Mouse (Mus musculus) forebrain, embryonic 12.5 days (tissue): Measurements from ENCODE around the gene Nrxn3. TPM values are rescaled to one million over a fixed set of nuclear protein-coding genes. Genes with fewer than 3 reads are reported as not detected.

Experiments used
- ATAC-seq: fragments of 200-750 bp; cut with Nextera tagmentation; 2 replicates; pipeline ENCODE4 v1.8.0; 2017; ENCODE audit warnings: moderate TSS enrichment; ENCODE audit not compliant: low FRiP score
- H3K27ac ChIP-seq: fragments of 300-500 bp; sonication (generic); 2 replicates; pipeline ENCODE4 v1.5.1; 2016; ENCODE audit warnings: mild to moderate bottlenecking
- H3K27me3 ChIP-seq: fragments of 300-500 bp; sonication (generic); 2 replicates; pipeline ENCODE4 v1.6.1; 2016; ENCODE audit warnings: mild to moderate bottlenecking
- H3K36me3 ChIP-seq: fragments of 300-500 bp; sonication (generic); replicated peaks from 2 replicates; pipeline ENCODE4 v1.6.1; 2016; ENCODE audit warnings: mild to moderate bottlenecking
- H3K4me1 ChIP-seq: fragments of 300-500 bp; sonication (generic); 2 replicates; pipeline ENCODE4 v1.6.1; 2016
- H3K4me2 ChIP-seq: fragments of 300-500 bp; sonication (generic); 2 replicates; pipeline ENCODE4 v1.6.1; 2016; ENCODE audit warnings: mild to moderate bottlenecking, moderate library complexity
- H3K4me3 ChIP-seq: fragments of 300-500 bp; sonication (generic); replicated peaks from 2 replicates; pipeline ENCODE4 v1.5.1; 2016; ENCODE audit warnings: mild to moderate bottlenecking
- H3K9ac ChIP-seq: fragments of 300-500 bp; sonication (generic); 2 replicates; pipeline ENCODE4 v1.6.1; 2016; ENCODE audit warnings: mild to moderate bottlenecking
- H3K9me3 ChIP-seq: fragments of 300-500 bp; sonication (generic); 2 replicates; pipeline ENCODE4 v1.6.1; 2016
- WGBS: fragments of 180-500 bp; shearing (Covaris S2); methylation state at CpG from one replicate; pipeline ENCODE4 v1.1.7; 2016; 5-methylcytosine and 5-hydroxymethylcytosine counted together
- polyA plus RNA-seq: library from polyadenylated mRNA; unstranded; fragments of >200 nt; fragmentation: Nextera tagmentation; extraction: Ambion mirVana; gene quantifications from 2 replicates; pipeline ENCODE4 v1.2.1, GENCODE M21; 2016

Gene Nrxn3
- polyA plus RNA-seq, 1 experiment from 2014 or later, result 62.2 TPM

GRCm38 (mm10) chr12:89364850-89365249 lies 642.2 kb downstream of the Nrxn3 start:
- Histone ChIP-seq H3K4me3 (no peak overlapping the region), H3K4me1 (peaks cover 3% of the 10 kb centered on the region; the same call in 1 of the 2 replicates), H3K9me3 (no peaks in the 10 kb centered on the region), H3K4me2 (no peak overlapping the region), H3K27me3 (no peaks in the 10 kb centered on the region), H3K36me3 (no peaks in the 10 kb centered on the region), H3K27ac (no peak overlapping the region), H3K9ac (no peak overlapping the region)
- 72% methylated on average over 4 of the region's 4 CpGs for WGBS
- no peak for ATAC-seq

- WGBS, result 45% methylated on average over 1 of the region's 1 CpGs
- Histone ChIP-seq H3K4me2 (no peak overlapping the region), H3K9me3 (no peaks in the 10 kb centered on the region), H3K27ac (no peak overlapping the region), H3K9ac (no peak overlapping the region), H3K27me3 (no peaks in the 10 kb centered on the region), H3K36me3 (no peaks in the 10 kb centered on the region), H3K4me3 (no peak overlapping the region), H3K4me1 (peaks cover 3% of the 10 kb centered on the region; the same call in 1 of the 2 replicates)
- no peak for ATAC-seq
These were observed 647.3 kb downstream of the Nrxn3 start for GRCm38 (mm10) chr12:89369939-89370338.

DNA sequence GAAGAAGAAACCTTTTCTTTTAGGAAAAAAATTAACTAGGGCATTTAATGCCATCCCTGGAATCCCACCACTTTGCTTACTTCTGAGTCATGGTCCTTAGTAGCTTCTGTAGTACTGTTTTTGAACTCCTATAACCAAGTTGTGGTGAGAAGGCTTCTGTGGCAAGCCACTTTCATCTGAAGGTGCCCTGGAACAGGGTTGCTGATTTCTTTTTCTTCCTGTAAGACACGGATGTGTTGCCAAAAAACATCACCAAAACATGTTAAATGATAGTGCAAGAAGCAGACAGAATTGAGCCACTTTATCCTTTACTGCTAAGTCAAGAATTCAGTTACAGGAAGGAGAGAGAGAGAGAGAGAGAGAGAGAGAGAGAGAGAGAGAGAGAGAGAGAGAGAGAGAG lies 653.9 kb downstream of the Nrxn3 start:
- H3K27ac ChIP-seq, result no peak overlapping the region
- 85% methylated on average over 1 of the region's 1 CpGs for WGBS
- H3K27me3 ChIP-seq, result no peaks in the 10 kb centered on the region
- no peak overlapping the region for H3K4me2 ChIP-seq
- H3K36me3 ChIP-seq, result no peaks in the 10 kb centered on the region
- no peak overlapping the region for H3K4me3 ChIP-seq
- no peaks in the 10 kb centered on the region for H3K4me1 ChIP-seq
- no peak for ATAC-seq
- no peak overlapping the region for H3K9ac ChIP-seq
- no peaks in the 10 kb centered on the region for H3K9me3 ChIP-seq

DNA sequence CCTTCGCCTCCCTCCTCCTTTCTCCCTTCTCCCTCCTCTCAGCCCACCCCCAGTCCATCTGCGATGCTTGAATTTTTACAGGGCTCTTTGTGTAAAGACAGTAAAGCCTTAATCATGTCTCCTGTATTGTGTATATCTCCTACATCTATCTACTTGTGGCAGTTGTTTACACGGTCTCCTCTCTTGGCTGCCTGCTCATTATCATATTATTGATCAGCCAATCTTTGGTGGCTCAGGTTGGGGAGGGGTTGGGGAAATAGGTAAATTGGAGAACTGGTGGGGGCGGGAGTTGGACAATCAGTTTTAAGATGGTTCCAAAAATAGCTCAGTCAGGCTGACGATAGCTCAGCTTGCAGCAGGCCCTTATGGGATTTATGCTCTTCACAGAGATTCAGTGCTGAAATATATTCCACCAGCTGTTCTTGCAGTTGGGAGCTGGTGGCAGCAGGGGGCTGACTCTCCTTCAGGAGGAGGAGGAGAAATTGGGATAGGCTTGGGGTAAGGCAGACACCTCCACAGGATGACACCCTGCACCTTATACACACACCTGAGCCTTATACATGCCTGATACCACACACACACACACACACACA lies 654.5 kb downstream of the Nrxn3 start:
- no peak overlapping the region for H3K4me2 ChIP-seq
- 66% methylated on average over 5 of the region's 5 CpGs for WGBS
- peak; percentile 41; the same call in 1 of the 2 replicates for ATAC-seq
- H3K9ac ChIP-seq, result no peak overlapping the region
- H3K4me3 ChIP-seq, result no peak overlapping the region
- H3K4me1 ChIP-seq, result no peaks in the 10 kb centered on the region
- H3K27ac ChIP-seq, result no peak overlapping the region
- no peaks in the 10 kb centered on the region for H3K9me3 ChIP-seq
- H3K27me3 ChIP-seq, result no peaks in the 10 kb centered on the region
- no peaks in the 10 kb centered on the region for H3K36me3 ChIP-seq

DNA sequence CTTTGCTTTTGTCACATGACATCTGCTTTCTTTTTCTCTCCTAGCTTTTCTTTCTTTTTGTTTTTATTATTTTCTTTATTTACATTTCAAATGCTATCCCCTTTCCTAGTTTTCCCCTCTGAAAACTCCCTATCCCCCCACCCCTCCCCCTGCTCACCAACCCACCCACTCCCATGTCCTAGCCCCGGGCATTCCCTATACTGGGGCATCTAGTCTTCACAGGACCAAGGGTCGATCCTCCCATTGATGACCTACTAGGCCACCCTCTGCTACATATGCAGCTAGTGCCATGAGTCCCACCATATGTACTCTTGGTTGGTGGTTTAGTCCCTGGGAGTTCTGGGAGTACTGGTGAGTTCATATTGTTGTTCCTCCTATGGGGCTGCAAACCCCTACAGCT lies 655.0 kb downstream of the Nrxn3 start:
- 88% methylated on average over 2 of the region's 2 CpGs for WGBS
- H3K4me3 ChIP-seq, result no peak overlapping the region
- no peaks in the 10 kb centered on the region for H3K4me1 ChIP-seq
- H3K36me3 ChIP-seq, result no peaks in the 10 kb centered on the region
- H3K9ac ChIP-seq, result no peak overlapping the region
- no peaks in the 10 kb centered on the region for H3K27me3 ChIP-seq
- H3K9me3 ChIP-seq, result no peaks in the 10 kb centered on the region
- ATAC-seq, result no peak
- H3K27ac ChIP-seq, result no peak overlapping the region
- no peak overlapping the region for H3K4me2 ChIP-seq

DNA sequence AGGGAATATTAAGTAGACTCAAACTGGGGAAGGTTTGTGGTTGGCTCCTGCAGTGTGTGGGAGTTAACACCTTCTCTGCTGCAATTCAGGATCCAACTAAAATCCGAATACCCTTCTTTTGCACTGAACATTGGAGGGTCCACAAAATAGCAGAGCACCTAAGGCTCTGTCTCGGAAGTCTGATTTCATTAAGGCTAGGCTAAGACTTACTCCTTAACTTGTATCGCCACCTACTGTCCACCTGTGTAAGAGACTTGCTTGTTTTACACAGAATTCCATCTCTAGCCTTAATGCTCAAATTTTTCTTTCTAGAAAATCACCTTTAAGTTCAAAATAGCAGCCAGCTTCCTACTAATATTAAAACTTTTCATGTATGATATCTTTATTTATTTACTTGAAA lies 660.6 kb downstream of the Nrxn3 start:
- WGBS, result 14% methylated on average over 3 of the region's 3 CpGs
- no peaks in the 10 kb centered on the region for H3K27me3 ChIP-seq
- no peaks in the 10 kb centered on the region for H3K4me1 ChIP-seq
- no peak overlapping the region for H3K4me2 ChIP-seq
- ATAC-seq, result peak; percentile 65; the same call in 1 of the 2 replicates
- no peak overlapping the region for H3K9ac ChIP-seq
- no peak overlapping the region for H3K4me3 ChIP-seq
- no peaks in the 10 kb centered on the region for H3K9me3 ChIP-seq
- H3K36me3 ChIP-seq, result no peaks in the 10 kb centered on the region
- no peak overlapping the region for H3K27ac ChIP-seq

GRCm38 (mm10) chr12:89395121-89395792 lies 672.6 kb downstream of the Nrxn3 start:
- Histone ChIP-seq H3K4me3 (no peak overlapping the region), H3K9ac (no peak overlapping the region), H3K36me3 (no peaks in the 10 kb centered on the region), H3K27me3 (no peaks in the 10 kb centered on the region), H3K9me3 (no peaks in the 10 kb centered on the region), H3K4me2 (no peak overlapping the region), H3K4me1 (no peaks in the 10 kb centered on the region), H3K27ac (no peak overlapping the region)
- 66% methylated on average over 3 of the region's 3 CpGs for WGBS
- ATAC-seq, result no peak; the same call in 1 of the 2 replicates

DNA sequence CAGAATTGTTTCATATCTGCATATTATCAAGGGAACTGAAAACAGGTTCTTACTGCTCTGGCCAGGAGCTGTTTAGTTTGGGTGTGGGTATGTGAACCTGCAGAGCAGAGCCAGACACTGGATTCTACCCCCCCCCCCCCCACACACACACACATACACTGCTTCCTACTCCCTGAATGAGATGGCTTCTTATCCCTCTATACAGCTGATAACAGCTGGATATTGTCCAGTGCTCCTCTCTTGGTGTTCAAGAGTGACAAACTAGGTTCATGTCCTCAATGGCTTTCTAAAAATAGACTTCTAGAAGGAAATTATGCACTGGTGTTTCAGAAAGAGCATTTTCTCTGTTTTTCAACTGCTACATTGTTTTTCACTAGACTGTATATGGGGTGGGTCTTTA lies 713.8 kb downstream of the Nrxn3 start:
- Histone ChIP-seq H3K4me1 (no peaks in the 10 kb centered on the region), H3K9ac (no peak overlapping the region), H3K27ac (no peak overlapping the region), H3K27me3 (no peaks in the 10 kb centered on the region), H3K9me3 (no peaks in the 10 kb centered on the region), H3K4me2 (no peak overlapping the region), H3K4me3 (no peak overlapping the region), H3K36me3 (no peaks in the 10 kb centered on the region)
- no peak for ATAC-seq

DNA sequence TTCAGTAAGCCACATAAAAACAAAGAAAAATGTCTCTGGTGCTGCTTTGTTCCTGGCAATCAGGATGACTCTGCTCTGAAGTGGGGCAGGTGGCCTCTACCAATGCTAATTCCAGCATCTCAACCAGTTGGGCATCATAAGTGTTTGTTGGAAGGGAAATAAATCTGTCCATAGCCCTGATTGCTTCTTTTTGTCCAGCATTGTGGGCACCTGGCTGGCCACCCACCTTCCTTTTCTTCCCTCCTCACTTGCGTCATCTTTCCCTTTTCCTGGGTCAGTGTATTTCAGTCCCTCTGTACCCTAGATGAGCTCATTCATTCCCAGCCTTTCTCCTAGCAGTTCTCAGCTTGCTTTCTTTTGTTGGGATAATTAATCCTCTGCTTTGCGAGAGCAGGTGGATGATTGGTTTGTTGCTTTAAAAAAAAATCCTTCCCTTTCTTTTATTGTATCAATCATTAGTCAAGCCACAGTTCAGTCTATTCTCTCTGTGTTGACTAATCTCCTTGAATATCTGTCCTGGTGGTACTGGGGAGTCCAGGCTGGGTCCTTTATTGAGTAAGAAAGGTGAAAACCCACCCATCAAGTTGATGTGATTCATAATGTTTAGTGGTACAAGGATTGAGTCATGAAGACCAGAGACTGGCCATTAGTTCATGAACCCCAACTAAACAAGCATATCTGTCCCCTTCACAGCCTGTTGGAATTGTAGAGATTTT lies 719.8 kb downstream of the Nrxn3 start:
- Histone ChIP-seq H3K27ac (peak overlapping the region; percentile 50), H3K4me2 (no peak overlapping the region), H3K9me3 (no peaks in the 10 kb centered on the region), H3K36me3 (no peaks in the 10 kb centered on the region), H3K4me3 (no peak overlapping the region), H3K27me3 (no peaks in the 10 kb centered on the region), H3K4me1 (peaks cover 9% of the 10 kb centered on the region), H3K9ac (no peak overlapping the region)
- peak; percentile 76; the same call in 1 of the 2 replicates for ATAC-seq
- 10% methylated on average over 2 of the region's 2 CpGs for WGBS

- H3K27me3 ChIP-seq, result 0 out of 2 replicates have a peak, but pooled peaks cover 3% of the 10 kb centered on the region
- H3K27ac ChIP-seq, result no peak overlapping the region
- H3K4me2 ChIP-seq, result no peak overlapping the region
- H3K4me1 ChIP-seq, result no peaks in the 10 kb centered on the region
- WGBS, result 0% methylated on average over 2 of the region's 2 CpGs
- H3K9me3 ChIP-seq, result no peaks in the 10 kb centered on the region
- no peak overlapping the region for H3K4me3 ChIP-seq
- no peaks in the 10 kb centered on the region for H3K36me3 ChIP-seq
- H3K9ac ChIP-seq, result no peak overlapping the region
- ATAC-seq, result peak; percentile 81
These were observed 728.1 kb downstream of the Nrxn3 start for GRCm38 (mm10) chr12:89450667-89451298.

GRCm38 (mm10) chr12:89470226-89470625 lies 747.5 kb downstream of the Nrxn3 start:
- H3K4me3 ChIP-seq, result no peak overlapping the region
- WGBS, result 86% methylated on average over 2 of the region's 2 CpGs
- peaks cover 4% of the 10 kb centered on the region; the same call in 1 of the 2 replicates for H3K4me1 ChIP-seq
- no peak overlapping the region for H3K27ac ChIP-seq
- no peak overlapping the region for H3K4me2 ChIP-seq
- no peaks in the 10 kb centered on the region for H3K36me3 ChIP-seq
- no peaks in the 10 kb centered on the region for H3K27me3 ChIP-seq
- no peaks in the 10 kb centered on the region for H3K9me3 ChIP-seq
- ATAC-seq, result no peak
- no peak overlapping the region for H3K9ac ChIP-seq

- Histone ChIP-seq H3K9me3 (no peaks in the 10 kb centered on the region), H3K27ac (no peak overlapping the region), H3K9ac (no peak overlapping the region), H3K4me2 (no peak overlapping the region), H3K4me3 (no peak overlapping the region), H3K4me1 (peaks cover 4% of the 10 kb centered on the region; the same call in 1 of the 2 replicates), H3K27me3 (no peaks in the 10 kb centered on the region), H3K36me3 (no peaks in the 10 kb centered on the region)
- ATAC-seq, result no peak
- 56% methylated on average over 2 of the region's 2 CpGs for WGBS
These were observed 748.6 kb downstream of the Nrxn3 start for GRCm38 (mm10) chr12:89471289-89471688.
